Mouse (Mus musculus): ENCODE data around the gene Mst1r.
A peak's percentile ranks its signal among the peaks of the same experiment; 100 is the strongest.

Gene Mst1r

DNA sequence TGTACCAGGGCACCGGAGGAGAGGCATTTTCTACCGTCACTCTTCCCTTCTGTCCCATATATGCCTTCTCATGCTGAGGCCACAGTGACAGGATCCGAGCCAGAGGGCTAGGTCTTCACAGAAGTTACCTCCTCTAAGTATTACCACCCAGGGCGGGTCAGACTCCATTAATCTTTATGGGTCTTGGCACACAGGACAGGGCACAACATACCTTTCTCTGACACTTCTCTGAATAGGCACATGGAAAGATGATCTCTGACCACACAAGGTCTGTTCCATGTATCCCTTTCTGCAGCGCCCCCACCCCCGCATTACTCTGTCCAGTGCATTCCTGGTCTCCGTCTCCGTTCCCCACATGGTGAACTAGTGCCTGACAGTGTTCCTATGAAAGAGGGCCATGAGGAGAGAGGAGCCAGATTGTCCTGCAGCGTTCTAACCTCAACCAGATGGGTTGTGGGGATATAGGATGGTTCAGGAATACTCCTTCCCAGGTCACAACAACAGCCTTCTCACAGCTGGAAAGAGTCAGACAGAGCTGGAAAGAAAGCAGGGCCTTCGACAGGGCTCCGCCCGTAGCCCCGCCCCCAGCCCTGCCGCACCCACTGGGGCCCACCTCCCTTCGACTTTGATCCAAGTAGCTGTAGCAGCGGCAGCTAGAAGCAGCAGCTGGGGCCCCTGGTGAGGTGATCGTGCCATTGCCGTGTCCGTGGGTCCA is at the start of gene Mst1r:
Mst1r (plus strand) TSS at position 622 of the 715 bp plus-strand sequence.
- DNase-seq: no peak

DNA sequence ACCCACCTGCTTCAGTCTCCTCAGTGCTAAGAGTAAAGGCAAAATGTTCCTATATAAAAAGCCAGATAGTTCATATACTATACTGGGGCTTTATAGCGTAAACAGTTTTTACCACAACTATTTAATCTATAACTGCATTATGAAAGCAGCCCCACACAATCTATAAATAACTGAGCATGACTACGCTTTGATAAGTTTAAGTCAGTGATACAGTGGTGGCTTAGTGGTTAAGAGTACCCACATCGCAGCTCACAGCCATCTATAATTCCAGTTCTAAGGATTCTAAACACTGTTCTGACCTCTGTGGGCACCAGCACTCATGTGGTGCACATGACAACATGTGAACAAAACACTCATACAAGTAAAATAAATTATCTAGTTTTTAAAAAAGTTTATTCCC is 48.3 kb upstream of the Mst1r start:
- DNase-seq: no peak

GRCm38 (mm10) chr9:107864493-107864892 is 42.2 kb upstream of the Mst1r start:
- no peak for DNase-seq

DNA sequence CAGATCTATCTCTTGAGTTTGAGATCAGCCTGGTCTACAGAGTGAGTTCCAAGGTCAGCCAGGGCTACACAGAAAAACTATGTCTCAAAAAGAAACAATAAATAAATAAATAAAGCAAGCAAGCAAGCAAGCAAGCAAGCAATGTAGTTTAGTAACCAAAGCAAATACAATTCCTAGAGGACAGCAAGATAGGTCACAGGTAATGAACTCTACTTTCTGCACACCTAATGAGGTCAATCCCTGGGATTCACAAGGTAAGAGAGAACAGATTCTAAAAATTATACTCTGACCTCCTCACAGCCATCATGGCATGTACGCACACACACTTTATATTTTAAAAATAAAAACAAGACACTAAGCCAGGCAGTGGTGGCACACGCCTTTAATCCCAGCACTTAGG is 40.6 kb upstream of the Mst1r start:
- DNase-seq: no peak

GRCm38 (mm10) chr9:107872350-107873098 is 34.1 kb upstream of the Mst1r start:
- peak; percentile 96 to 97 for DNase-seq

GRCm38 (mm10) chr9:107873137-107873536 is 33.5 kb upstream of the Mst1r start, which contains the start of gene Rbm6:
Rbm6 (minus strand) TSS chr9:107873237.
- DNase-seq: no peak

- DNase-seq: no peak
Observed at GRCm38 (mm10) chr9:107880411-107880810, 26.3 kb upstream of the Mst1r start.

DNA sequence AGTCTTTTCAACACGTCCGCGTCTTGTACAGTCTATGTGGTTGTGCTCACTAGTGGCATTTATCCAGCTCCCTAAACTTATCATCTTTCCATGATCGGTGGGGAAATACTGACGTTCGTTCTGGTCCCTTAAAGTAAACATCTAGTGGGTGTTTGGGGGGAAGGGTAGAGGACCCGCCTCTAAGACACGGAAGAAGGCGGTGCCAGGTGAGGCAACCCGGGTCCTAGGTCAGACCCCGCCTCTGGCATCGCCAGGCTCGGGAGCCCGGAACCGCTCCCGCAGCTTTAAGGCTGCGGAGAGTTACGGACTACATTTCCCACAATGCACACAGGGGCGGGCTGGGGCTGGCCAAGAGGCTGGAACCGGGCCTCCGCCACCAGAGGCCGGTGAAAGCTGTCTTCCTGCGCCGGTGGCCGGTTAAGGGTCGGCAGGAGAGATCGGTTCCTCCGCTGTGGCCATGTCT is 18.8 kb upstream of the Mst1r start, which contains the start of gene Mon1a:
Mon1a (plus strand) TSS at position 348 of the 463 bp plus-strand sequence.
- peak; percentile 89 to 93 for DNase-seq

- DNase-seq: peak; percentile 38 to 48
Observed at GRCm38 (mm10) chr9:107888267-107888850, 18.3 kb upstream of the Mst1r start.

GRCm38 (mm10) chr9:107890260-107890659 is 16.4 kb upstream of the Mst1r start:
- no peak for DNase-seq

- DNase-seq: no peak
Observed at GRCm38 (mm10) chr9:107891023-107891422, 15.7 kb upstream of the Mst1r start.

GRCm38 (mm10) chr9:107898563-107898962 is 8.1 kb upstream of the Mst1r start:
- peak; percentile 54 to 74 for DNase-seq

GRCm38 (mm10) chr9:107899855-107900254 is 6.8 kb upstream of the Mst1r start:
- no peak for DNase-seq

- DNase-seq: peak; percentile 96
Observed at GRCm38 (mm10) chr9:107900840-107901626, 5.6 kb upstream of the Mst1r start.

DNA sequence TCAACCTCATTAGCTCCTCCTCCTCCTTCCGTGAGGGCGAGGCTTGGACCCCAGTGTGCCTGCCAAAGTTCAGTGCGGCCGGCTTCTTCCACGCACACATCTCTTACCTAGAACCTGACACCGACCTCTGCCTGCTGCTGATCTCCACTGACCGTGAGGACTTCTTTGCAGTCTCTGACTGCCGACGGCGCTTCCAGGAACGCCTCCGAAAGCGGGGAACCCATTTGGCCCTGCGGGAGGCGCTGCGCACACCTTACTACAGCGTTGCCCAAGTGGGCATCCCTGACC is 5.1 kb upstream of the Mst1r start:
- no peak for DNase-seq

GRCm38 (mm10) chr9:107904726-107905125 is 1.9 kb upstream of the Mst1r start:
- DNase-seq: peak; percentile 91 to 94

DNA sequence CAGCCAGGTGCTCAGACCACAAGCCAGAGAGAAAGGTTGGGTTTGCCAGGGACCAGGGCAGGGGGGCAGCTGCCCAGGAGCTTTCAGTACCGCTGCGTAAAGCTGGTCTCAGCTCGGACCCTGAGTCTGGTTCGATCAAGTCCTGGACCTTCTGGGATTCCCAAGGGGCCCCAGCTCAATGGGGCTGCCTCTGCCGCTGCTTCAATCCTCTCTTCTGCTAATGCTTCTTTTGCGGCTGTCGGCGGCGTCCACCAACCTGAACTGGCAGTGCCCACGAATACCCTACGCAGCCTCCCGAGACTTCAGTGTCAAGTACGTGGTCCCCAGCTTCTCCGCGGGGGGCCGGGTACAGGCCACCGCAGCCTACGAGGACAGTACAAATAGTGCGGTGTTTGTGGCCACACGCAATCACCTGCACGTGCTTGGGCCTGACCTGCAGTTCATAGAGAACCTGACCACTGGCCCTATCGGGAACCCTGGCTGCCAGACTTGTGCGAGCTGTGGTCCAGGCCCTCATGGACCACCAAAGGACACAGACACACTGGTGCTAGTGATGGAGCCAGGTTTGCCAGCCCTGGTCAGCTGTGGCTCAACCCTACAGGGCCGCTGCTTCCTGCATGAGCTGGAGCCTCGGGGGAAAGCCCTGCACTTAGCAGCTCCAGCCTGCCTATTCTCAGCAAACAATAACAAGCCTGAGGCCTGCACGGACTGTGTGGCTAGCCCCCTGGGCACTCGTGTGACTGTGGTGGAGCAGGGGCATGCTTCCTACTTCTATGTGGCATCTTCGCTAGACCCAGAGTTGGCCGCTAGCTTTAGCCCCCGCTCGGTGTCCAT is 511 bp downstream of the Mst1r start:
- no peak for DNase-seq

DNA sequence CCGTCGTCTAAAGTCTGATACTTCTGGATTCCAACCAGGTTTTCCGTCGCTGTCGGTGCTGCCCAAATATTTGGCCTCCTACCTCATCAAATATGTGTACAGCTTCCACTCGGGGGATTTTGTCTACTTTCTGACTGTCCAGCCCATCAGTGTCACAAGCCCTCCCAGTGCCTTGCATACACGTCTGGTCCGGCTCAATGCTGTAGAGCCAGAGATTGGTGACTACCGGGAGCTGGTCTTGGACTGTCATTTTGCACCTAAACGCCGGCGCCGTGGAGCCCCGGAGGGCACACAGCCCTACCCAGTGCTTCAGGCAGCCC is 1.1 kb downstream of the Mst1r start:
- no peak for DNase-seq

DNA sequence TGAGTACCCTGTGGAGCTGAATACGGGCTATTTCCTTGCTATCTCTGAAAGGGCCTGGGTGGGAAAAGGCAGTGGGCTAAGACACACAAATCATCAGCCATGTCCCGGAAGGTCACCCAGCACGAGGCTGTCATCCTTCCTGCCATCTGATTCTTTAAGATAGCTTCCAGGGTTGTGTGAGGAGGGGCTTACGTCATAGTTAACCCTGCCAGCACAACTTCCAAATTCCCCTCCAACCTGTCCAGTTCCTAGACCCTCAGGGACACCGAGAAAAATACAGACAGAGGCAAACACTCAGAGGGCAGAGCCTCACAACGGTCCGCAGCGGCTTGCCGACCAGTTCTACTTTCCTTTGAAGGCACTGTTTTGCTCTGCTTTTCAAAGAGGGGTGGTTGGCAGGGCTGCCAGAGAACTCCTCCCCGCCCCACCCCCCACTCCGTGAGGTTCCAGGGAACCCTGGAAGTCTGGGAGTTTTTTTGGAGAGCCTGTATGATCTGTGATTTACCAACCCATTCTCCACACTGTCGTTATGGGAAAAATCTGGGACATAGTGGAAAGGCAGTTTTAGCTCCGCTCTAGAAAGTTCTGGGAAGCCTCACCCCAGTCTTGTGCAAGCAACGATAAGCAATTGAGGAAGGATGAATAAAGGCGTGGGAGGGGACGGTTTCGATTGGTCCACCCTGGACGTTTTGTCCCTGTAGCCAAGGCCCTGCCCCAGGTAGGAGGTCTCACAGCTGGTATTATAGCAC is 1.9 kb downstream of the Mst1r start:
- DNase-seq: no peak

GRCm38 (mm10) chr9:107910025-107910769 is 3.5 kb downstream of the Mst1r start:
- DNase-seq: no peak
